Mouse (Mus musculus): ENCODE results near the gene Spr. TPM values are rescaled to one million over a fixed set of nuclear protein-coding genes. Genes with fewer than 3 reads are reported as not detected.
"Not testable (repeated sequence)": the region's sequence is repeated elsewhere in the genome, so short reads cannot be mapped to it uniquely, and the experiment has no call there.

The Spr gene
- polyA plus RNA-seq, 1 experiment from 2014 or later = 36.5 TPM

DNA sequence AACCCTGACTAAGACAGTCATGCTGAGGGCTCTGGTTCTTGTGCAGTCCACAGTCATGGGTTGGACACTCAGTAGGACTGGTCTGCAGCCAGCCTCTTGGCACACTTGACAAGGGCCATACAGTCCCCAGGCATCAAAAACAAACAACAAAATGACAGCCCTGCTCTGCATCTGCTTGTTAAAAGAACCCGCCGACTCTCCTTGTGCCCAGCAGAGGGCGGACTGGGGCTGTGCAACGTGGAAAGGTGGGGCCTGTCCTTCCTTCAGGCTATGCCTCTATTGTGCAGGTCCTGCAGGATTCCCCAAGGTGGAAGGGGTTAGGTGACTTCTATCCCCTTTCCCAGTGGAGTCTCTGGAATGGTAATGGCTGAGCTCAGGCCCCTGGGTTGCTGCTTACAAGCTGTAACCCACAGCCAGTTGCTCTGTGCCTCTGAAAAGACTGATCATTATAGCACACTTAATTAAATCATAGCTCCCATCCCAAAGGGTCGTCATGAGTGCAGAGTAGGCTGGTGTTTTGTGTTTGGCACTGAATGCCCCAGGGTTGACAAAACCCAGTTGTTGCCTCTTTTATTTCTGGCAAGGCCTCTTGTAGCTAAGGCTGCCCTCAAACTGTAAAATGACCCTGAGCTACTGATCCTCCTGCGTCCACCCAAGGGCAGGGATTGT is 21.7 kb upstream of the Spr start:
- not testable (repeated sequence) for H3K36me3 ChIP-seq (ENCODE audit: control insufficient read depth, insufficient read depth, low read length); H3K27ac ChIP-seq (ENCODE audit: low read depth, low read length); H3K4me2 ChIP-seq (ENCODE audit: low read length); H3K4me1 ChIP-seq (ENCODE audit: control insufficient read depth, insufficient read depth, low read depth, low read length); H3K9me3 ChIP-seq (ENCODE audit: control insufficient read depth, low read length); H3K27me3 ChIP-seq (replicated peaks; ENCODE audit: control insufficient read depth, insufficient read depth, low read length); H3K4me3 ChIP-seq (ENCODE audit: low read length); H3K9ac ChIP-seq (ENCODE audit: low read depth, low read length)
- peak; percentile 32; the same call in 1 of the 2 replicates for ATAC-seq
- WGBS = 15% methylated on average over 6 of the region's 6 CpGs

DNA sequence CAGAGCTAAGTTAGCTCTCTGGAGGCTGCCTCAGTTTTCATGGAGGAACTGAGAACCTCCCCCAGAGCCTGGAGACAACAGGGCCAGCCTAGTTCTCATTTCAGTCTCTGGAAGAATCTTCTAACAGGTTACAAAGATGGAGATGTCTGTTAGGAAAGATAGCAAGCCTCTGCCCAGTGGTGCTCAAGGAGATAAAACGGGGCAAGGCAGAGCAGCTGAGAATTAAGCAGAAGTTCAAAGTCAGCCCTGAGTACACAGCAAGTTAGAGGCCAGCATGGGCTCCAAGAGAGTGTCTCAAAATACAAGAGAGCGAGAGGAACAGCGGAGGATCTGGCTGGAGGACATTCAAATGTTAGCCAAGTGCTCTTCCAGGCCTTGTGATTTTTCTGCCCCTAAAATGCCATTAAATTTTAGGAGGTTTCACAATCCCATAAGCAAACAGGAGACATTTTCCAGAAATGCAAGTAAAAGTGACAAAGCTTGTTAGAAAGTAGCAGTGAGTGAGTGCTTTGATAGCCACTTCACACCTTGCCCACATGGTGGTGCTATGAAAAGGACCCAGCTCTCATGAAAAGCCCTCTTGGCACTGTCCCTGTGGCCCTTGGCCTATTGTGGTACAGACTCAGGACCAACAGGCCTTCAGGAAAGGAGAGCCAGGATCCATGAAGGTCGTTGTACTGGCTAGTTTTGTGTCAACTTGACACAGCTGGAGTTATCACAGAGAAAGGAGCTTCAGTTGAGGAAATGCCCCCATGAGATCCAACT is 20.7 kb upstream of the Spr start:
- H3K9ac ChIP-seq (ENCODE audit: low read depth, low read length); H3K9me3 ChIP-seq (ENCODE audit: control insufficient read depth, low read length); H3K4me1 ChIP-seq (ENCODE audit: control insufficient read depth, insufficient read depth, low read depth, low read length); ATAC-seq; H3K4me2 ChIP-seq (ENCODE audit: low read length); H3K27me3 ChIP-seq (replicated peaks; ENCODE audit: control insufficient read depth, insufficient read depth, low read length); H3K4me3 ChIP-seq (ENCODE audit: low read length); H3K27ac ChIP-seq (ENCODE audit: low read depth, low read length); H3K36me3 ChIP-seq (ENCODE audit: control insufficient read depth, insufficient read depth, low read length): not testable (repeated sequence)
- 76% methylated on average over 4 of the region's 4 CpGs for whole genome bisulfite sequencing

DNA sequence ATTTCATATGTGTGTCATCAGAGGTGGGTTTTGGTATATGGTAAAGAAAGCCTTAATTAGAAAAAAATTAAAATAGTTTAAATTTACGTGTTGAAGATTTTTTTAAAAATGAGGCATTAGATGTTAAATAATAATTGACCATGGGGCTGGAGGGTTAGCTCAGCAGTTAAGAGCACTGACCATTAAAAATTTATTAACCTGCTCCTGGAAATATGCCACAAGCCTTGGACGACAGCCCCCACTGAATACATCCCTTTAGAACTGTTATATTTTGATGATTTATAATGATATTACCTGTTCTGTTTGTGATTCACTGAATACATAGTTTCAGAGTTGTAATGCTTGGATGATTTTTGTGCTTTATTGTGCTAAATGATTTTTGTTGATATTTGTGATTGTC is 19.0 kb upstream of the Spr start:
- H3K9me3 ChIP-seq (ENCODE audit: control insufficient read depth, low read length); H3K4me3 ChIP-seq (ENCODE audit: low read length); H3K27me3 ChIP-seq (replicated peaks; ENCODE audit: control insufficient read depth, insufficient read depth, low read length); H3K36me3 ChIP-seq (ENCODE audit: control insufficient read depth, insufficient read depth, low read length); ATAC-seq; H3K4me2 ChIP-seq (ENCODE audit: low read length); H3K4me1 ChIP-seq (ENCODE audit: control insufficient read depth, insufficient read depth, low read depth, low read length); H3K9ac ChIP-seq (ENCODE audit: low read depth, low read length); H3K27ac ChIP-seq (ENCODE audit: low read depth, low read length): not testable (repeated sequence)
- 87% methylated on average over 2 of the region's 2 CpGs for WGBS

DNA sequence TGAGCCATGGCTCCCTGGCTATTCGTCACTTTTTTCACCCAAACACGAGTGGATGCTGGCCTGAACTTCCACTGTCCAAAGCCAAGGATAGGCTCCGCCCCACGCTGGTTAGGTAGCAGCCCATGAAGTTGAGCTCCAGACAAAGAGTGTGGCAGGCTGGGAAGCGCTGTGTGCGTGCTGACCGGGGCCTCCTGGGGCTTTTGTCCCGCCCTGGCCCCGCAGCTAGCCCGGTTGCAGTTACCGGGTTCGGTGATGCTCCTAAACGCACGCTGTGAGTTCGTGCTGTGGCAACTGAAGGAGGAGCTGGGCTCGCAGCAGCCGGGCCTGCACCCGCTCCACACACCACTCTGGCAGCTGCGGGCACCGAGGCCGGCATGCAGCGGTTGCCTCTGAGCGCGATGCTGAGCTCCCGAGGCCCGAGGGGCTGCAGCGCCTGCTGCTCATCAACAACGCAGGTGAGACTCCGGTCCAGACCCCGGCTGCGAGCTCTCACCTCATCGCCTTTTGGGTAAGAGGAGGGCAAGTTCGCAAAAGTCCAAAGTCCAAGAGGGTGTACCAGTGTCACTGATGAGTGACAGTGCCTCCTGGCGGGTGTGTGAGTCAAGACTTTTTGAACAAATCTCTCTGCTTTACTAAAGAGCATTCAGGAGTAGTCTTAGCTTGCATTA is 17.4 kb upstream of the Spr start:
- no peaks in the 10 kb centered on the region for H3K36me3 ChIP-seq (ENCODE audit: control insufficient read depth, insufficient read depth, low read length)
- no peaks in the 10 kb centered on the region for H3K9me3 ChIP-seq (ENCODE audit: control insufficient read depth, low read length)
- H3K4me3 ChIP-seq (ENCODE audit: low read length) = peak overlapping the region; percentile 44
- H3K4me2 ChIP-seq (ENCODE audit: low read length) = peak overlapping the region; percentile 87
- no peaks in the 10 kb centered on the region for H3K4me1 ChIP-seq (ENCODE audit: control insufficient read depth, insufficient read depth, low read depth, low read length)
- H3K9ac ChIP-seq (ENCODE audit: low read depth, low read length) = peak overlapping the region; percentile 66
- H3K27me3 ChIP-seq (replicated peaks; ENCODE audit: control insufficient read depth, insufficient read depth, low read length) = no peaks in the 10 kb centered on the region
- ATAC-seq = peak; percentile 58
- no peak overlapping the region for H3K27ac ChIP-seq (ENCODE audit: low read depth, low read length)
- 1% methylated on average over 34 of the region's 34 CpGs for WGBS

DNA sequence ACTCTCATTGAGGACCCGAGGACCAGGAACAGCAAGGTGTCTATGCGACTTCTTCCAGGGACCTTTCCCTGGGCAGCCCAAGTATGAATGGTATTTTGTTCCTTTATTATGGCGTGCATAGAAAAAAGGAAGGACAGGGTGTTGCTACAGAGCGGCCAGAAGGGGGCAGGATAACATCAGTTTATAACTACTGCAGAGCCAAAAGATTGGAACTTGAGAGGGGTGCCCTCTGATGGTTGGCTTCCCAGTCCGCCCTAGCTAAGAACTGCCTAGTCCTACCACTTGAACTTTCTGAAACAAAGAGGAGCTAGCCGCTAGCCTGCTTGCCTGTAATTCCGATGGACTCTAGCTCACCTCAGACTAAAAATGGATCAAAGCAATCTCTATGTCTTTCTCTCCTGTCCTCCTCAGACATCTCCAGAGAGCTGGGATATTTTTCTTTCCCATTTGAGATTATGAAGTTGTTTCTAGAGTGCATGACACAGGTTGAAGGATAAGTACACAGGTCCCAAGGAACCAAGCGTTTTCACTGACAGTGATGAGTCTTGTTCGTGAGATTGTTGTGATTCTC is 16.5 kb upstream of the Spr start:
- H3K27ac ChIP-seq (ENCODE audit: low read depth, low read length) = no peak overlapping the region
- no peaks in the 10 kb centered on the region for H3K27me3 ChIP-seq (replicated peaks; ENCODE audit: control insufficient read depth, insufficient read depth, low read length)
- peak; percentile 78 for ATAC-seq
- no peaks in the 10 kb centered on the region for H3K4me1 ChIP-seq (ENCODE audit: control insufficient read depth, insufficient read depth, low read depth, low read length)
- no peak overlapping the region for H3K9ac ChIP-seq (ENCODE audit: low read depth, low read length)
- no peaks in the 10 kb centered on the region for H3K36me3 ChIP-seq (ENCODE audit: control insufficient read depth, insufficient read depth, low read length)
- H3K4me2 ChIP-seq (ENCODE audit: low read length) = no peak overlapping the region
- no peaks in the 10 kb centered on the region for H3K9me3 ChIP-seq (ENCODE audit: control insufficient read depth, low read length)
- 8% methylated on average over 8 of the region's 9 CpGs for WGBS
- no peak overlapping the region for H3K4me3 ChIP-seq (ENCODE audit: low read length)

DNA sequence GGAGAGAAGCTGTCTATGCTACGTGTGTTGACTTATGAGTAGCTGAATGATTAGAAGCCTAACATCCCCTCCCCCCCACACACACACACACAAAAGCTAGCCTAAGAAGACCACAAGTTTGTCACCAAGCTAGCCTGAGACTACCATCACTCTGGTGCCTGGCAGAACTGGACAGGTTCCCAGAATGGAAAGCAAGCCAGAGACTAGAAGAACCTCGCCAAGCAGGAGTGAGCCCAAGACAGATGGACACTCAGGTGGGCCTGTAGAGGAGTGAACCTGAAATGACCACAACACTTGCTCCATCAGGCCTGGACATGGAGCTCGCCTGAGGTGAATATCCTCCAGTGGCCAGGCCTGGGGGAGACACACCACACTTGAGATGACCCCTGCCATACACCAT is 12.8 kb upstream of the Spr start:
- Histone ChIP-seq H3K9ac (ENCODE audit: low read depth, low read length) (no peak overlapping the region), H3K4me1 (ENCODE audit: control insufficient read depth, insufficient read depth, low read depth, low read length) (no peaks in the 10 kb centered on the region), H3K27ac (ENCODE audit: low read depth, low read length) (no peak overlapping the region), H3K4me3 (ENCODE audit: low read length) (no peak overlapping the region), H3K27me3 (replicated peaks; ENCODE audit: control insufficient read depth, insufficient read depth, low read length) (no peaks in the 10 kb centered on the region), H3K36me3 (ENCODE audit: control insufficient read depth, insufficient read depth, low read length) (no peaks in the 10 kb centered on the region), H3K4me2 (ENCODE audit: low read length) (no peak overlapping the region), H3K9me3 (ENCODE audit: control insufficient read depth, low read length) (no peaks in the 10 kb centered on the region)
- no peak for ATAC-seq
- 82% methylated on average over 3 of the region's 3 CpGs for WGBS

DNA sequence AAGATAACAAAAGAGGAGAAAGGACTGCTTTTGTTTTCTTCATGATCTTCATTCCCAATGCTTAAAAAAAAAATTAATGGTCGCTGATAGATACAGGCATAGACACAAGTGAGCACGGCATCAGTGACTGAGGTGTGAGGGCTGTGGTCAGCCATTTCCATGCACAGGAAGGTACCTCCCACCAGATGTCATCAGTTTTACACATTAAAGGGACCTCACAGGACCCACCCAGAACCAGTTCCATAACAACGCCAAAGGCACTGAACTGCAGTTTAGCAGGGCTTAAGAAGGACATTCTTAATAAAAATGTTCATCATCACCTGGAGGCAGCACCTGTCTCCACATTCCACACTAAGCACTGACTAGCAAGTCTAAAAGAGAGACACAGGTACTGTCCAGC is 10.1 kb upstream of the Spr start:
- Histone ChIP-seq H3K9ac (ENCODE audit: low read depth, low read length) (no peak overlapping the region), H3K27ac (ENCODE audit: low read depth, low read length) (no peak overlapping the region), H3K27me3 (replicated peaks; ENCODE audit: control insufficient read depth, insufficient read depth, low read length) (no peaks in the 10 kb centered on the region), H3K4me3 (ENCODE audit: low read length) (no peak overlapping the region), H3K9me3 (ENCODE audit: control insufficient read depth, low read length) (no peaks in the 10 kb centered on the region), H3K4me2 (ENCODE audit: low read length) (no peak overlapping the region), H3K36me3 (ENCODE audit: control insufficient read depth, insufficient read depth, low read length) (no peaks in the 10 kb centered on the region), H3K4me1 (ENCODE audit: control insufficient read depth, insufficient read depth, low read depth, low read length) (no peaks in the 10 kb centered on the region)
- ATAC-seq = no peak
- WGBS = 73% methylated on average over 3 of the region's 3 CpGs

DNA sequence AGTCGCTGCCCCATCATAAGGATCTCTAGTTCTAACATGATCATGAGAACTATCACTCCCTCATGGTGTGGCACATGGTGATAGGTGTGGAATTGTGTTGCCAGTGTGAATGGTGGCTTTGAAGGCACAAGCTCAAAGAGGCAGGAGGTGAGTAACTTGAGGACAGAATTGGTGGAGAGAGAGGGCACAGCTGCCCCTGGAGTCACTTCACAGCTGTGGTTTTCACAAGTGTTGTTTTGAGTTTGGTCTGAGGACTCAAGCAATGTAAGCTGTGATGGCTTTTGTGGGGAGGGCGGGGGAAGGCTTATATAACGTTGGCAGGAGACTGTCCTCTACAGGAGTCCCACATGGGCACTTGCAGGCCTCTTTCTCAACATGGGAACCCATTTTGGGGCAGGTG is 6.9 kb upstream of the Spr start:
- no peak overlapping the region for H3K4me2 ChIP-seq (ENCODE audit: low read length)
- ATAC-seq = no peak
- no peaks in the 10 kb centered on the region for H3K36me3 ChIP-seq (ENCODE audit: control insufficient read depth, insufficient read depth, low read length)
- H3K27me3 ChIP-seq (replicated peaks; ENCODE audit: control insufficient read depth, insufficient read depth, low read length) = no peaks in the 10 kb centered on the region
- WGBS = 69% methylated on average over 3 of the region's 3 CpGs
- H3K27ac ChIP-seq (ENCODE audit: low read depth, low read length) = no peak overlapping the region
- H3K9me3 ChIP-seq (ENCODE audit: control insufficient read depth, low read length) = no peaks in the 10 kb centered on the region
- no peaks in the 10 kb centered on the region for H3K4me1 ChIP-seq (ENCODE audit: control insufficient read depth, insufficient read depth, low read depth, low read length)
- H3K9ac ChIP-seq (ENCODE audit: low read depth, low read length) = no peak overlapping the region
- no peak overlapping the region for H3K4me3 ChIP-seq (ENCODE audit: low read length)

DNA sequence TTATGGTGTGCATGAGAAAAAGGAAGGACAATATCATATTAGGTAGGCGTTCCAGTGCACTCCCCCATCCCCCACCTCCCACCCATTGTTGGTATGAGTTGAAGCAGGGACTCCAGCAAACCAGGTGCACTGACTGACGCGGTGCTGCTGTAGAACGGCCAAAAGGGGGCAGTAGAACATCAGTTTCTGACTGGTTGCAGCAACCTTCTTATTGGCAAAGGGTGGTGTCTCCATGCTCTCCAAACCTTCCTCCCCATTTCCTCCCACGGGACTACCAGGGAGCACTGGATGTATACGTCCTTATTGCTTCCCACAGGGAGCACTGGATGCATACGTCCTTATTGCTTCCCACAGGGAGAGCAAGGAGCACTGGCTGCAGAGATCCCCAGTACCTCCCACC is 3.4 kb upstream of the Spr start:
- not testable (repeated sequence) for H3K4me2 ChIP-seq (ENCODE audit: low read length); H3K27ac ChIP-seq (ENCODE audit: low read depth, low read length); H3K9me3 ChIP-seq (ENCODE audit: control insufficient read depth, low read length); H3K27me3 ChIP-seq (replicated peaks; ENCODE audit: control insufficient read depth, insufficient read depth, low read length); H3K4me1 ChIP-seq (ENCODE audit: control insufficient read depth, insufficient read depth, low read depth, low read length); H3K9ac ChIP-seq (ENCODE audit: low read depth, low read length); H3K4me3 ChIP-seq (ENCODE audit: low read length); H3K36me3 ChIP-seq (ENCODE audit: control insufficient read depth, insufficient read depth, low read length); ATAC-seq
- 10% methylated on average over 6 of the region's 7 CpGs for WGBS
